Mouse (Mus musculus): ENCODE data around the gene Srrm4.

DNA sequence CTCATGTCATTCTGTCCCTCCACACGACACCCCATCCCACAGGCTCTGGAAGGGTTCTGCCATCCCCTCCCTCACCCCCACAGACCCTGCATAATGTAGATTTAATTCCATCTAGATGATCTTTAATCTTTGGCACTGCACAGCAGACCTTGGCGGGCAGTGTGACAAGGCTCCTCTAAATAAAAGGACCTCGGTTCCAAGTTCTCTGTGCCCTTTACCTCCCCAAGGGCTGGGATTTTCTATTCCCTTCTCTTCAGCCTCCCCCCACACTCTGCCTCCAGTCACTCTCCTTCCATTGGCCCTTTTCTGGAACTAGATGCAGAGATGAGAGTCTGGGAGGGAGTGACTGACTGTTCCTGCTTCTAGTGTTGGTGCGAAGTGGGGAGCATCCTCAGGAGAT is 202.3 kb downstream of the Srrm4 start:
- no peak for TF ChIP-seq TAL1 (IDR thresholded peaks at IDR 0.05; ENCODE audit: low read length)
- no peak for TF ChIP-seq GATA1 (IDR thresholded peaks at IDR 0.05; ENCODE audit: low read length)
